Mouse (Mus musculus) embryonic fibroblast, embryonic 13.5 days (primary cell): ENCODE measurements around the gene Gm609. TPM values are rescaled to one million over a fixed set of nuclear protein-coding genes. Genes with fewer than 3 reads are reported as not detected.

Experiments
- H3K27ac ChIP-seq: 2 replicates; pipeline ENCODE4 v1.5.1; 2012; ENCODE audit warnings: low read length, control low read depth, inconsistent platforms; ENCODE audit not compliant: insufficient read depth
- H3K4me1 ChIP-seq: 2 replicates; pipeline ENCODE4 v1.6.1; 2011; ENCODE audit warnings: low read length; ENCODE audit not compliant: control insufficient read depth, insufficient read depth
- H3K4me3 ChIP-seq: 2 replicates; pipeline ENCODE4 v1.5.1; 2011; ENCODE audit warnings: mild to moderate bottlenecking, control low read depth, low read length; ENCODE audit not compliant: insufficient read depth
- CTCF ChIP-seq: IDR thresholded peaks from 2 replicates; pipeline ENCODE4 v1.5.1; 2011; ENCODE audit warnings: mild to moderate bottlenecking, control low read depth, low read length, moderate library complexity, borderline replicate concordance; ENCODE audit not compliant: insufficient read depth
- POLR2A ChIP-seq: IDR thresholded peaks from 2 replicates; pipeline ENCODE4 v1.6.1; 2011; ENCODE audit warnings: low read depth, mild to moderate bottlenecking, control low read depth, low read length, moderate library complexity
- polyA plus RNA-seq: library from polyadenylated mRNA; stranded (reverse); fragments of >200 nt; gene quantifications from 2 replicates; pipeline ENCODE4 v1.2.4, GENCODE M21; 2011; ENCODE audit warnings: low read depth; ENCODE audit not compliant: missing spikeins, insufficient read length

The Gm609 gene
- polyA plus RNA-seq, 1 experiment: not detected

DNA sequence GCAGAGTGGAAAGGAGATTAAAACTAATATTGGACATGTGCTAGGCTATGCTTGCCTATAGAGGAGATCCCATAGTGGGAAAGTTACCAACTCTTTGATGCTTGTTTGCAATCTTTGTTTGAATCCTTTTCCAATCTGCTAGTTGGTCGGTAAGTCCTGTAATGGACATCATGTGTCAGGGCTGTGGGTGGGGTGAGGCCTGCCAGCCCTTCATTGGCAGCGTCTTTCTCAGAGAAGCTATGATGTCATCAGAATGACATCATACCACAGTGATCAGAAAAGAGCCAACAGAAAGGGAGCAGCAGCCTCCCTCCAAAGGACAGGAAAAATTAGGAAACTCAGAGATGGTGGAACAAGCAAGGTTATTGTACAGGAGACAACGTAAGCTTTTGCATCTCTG is 93.4 kb downstream of the Gm609 start:
- H3K27ac ChIP-seq: no peak overlapping the region
- H3K4me3 ChIP-seq: no peak overlapping the region
- TF ChIP-seq CTCF (no peak), POLR2A (no peak)
- H3K4me1 ChIP-seq: no peaks in the 10 kb centered on the region

DNA sequence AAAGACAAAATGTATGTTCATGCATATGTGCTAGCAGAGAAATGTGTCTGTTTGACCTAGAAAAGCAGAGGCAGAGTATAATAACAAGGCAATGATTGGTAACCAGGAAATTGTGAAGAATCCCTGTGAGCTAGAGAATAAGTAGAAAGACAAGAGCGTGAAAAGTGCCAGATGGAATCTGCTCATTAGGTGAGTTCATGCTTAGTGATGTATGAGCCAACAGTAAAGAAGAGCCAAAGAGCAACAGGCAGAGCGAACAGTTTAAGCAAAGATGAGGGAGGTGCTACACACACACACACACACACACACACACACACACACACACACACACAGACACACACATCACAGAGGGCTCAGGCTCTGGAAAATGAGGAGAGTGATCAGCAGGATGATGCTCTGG is 95.3 kb downstream of the Gm609 start:
- H3K27ac ChIP-seq: no peak overlapping the region
- TF ChIP-seq CTCF (no peak), POLR2A (no peak)

DNA sequence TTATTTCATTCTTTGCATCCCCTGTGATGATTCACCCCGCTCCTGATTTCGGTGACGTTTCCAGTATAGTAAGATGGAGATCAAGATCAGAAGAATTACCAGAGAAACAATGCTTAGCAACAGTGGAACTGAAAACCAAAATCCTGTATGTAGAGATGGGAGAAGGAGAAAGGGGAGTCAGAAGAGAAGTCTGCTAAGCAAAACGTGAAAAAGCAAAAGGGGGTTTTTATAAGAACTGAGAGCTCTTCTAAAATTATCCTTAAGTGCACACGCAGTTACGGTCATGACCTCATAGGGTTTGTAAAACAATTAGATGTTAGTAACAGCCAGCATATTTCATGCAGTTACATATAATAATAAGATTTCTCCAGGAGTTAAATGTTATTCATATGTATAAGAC is 100.5 kb downstream of the Gm609 start:
- H3K4me3 ChIP-seq: no peak overlapping the region
- no peak overlapping the region for H3K27ac ChIP-seq
- TF ChIP-seq POLR2A (no peak), CTCF (no peak)
- no peaks in the 10 kb centered on the region for H3K4me1 ChIP-seq

More for the DNA sequence above, 95.3 kb downstream of the Gm609 start:
- Histone ChIP-seq H3K4me1 (no peaks in the 10 kb centered on the region), H3K4me3 (no peak overlapping the region)

DNA sequence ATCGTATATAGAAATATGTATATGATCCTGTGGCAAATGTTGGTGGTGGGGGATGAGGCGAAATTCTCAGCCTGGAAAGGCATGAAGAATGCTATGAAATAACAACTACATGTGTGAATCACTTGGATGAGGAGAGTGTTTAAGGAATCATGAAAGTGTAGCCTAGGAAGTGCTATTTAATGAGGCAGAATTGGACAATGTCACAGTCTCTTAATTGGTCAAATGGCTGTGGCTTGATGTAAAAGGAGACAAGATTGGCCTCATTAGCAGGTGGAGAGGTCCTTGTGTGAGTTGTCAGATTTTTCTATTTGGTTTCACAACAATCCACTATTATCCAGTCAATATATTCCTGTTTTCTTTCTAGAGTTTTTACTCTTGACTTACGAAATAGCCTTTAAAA is 101.1 kb downstream of the Gm609 start:
- no peak overlapping the region for H3K27ac ChIP-seq
- TF ChIP-seq POLR2A (no peak), CTCF (no peak)
- H3K4me1 ChIP-seq: no peaks in the 10 kb centered on the region
- H3K4me3 ChIP-seq: no peak overlapping the region

DNA sequence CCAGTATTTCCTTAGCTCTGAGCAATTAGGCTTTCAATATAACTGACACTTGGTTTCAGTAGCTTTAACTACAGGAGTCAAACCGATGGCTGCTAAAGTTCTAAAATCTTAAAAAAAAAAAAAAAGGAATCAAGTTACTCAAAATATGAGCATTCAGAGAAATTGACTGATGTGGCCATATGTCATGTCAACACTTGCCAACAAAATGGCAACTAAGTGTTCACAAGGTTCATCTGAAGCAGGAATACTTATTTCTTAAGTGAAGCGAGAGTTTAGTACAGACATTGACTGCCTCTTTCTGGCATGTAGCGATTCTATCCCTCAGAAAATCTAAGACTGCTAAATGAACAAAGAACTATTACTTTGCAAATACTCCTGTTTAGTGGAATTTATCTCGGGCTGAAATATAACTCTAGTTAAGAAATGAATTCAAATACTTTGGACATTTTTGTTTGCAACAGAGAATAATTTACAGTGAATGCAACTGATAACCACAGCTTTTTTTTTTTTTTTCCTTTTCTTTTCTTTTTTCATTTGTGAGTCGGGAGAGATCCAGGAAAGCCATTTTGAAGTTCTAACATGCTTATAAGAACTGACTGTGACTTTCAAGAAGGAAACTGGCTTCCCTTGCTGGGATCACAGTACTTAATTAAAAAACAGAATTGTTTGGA is 102.3 kb downstream of the Gm609 start:
- no peaks in the 10 kb centered on the region for H3K4me1 ChIP-seq
- no peak for TF ChIP-seq POLR2A
- no peak for TF ChIP-seq CTCF

DNA sequence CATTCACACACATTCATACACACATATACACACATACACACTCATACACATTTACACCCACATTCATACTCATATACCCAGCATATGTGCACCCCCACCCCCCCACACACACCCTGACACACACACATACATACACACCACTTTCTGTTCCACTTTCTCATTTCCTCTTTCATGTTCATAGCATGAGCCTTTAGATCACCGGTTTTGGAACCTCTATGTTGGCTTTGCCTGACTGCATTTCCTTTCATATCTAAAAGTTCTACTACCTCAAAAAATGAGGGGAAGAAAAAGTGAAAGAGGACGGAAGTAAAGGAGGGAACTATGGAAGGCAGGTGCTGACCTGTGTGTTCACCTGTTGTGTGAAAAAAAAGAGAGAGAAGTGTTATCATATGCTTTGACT is 102.9 kb downstream of the Gm609 start:
- H3K4me1 ChIP-seq: no peaks in the 10 kb centered on the region
- TF ChIP-seq CTCF: no peak
- H3K27ac ChIP-seq: no peak overlapping the region
- no peak overlapping the region for H3K4me3 ChIP-seq

More for the DNA sequence above, 102.3 kb downstream of the Gm609 start:
- Histone ChIP-seq H3K4me3 (no peak overlapping the region), H3K27ac (no peak overlapping the region)

DNA sequence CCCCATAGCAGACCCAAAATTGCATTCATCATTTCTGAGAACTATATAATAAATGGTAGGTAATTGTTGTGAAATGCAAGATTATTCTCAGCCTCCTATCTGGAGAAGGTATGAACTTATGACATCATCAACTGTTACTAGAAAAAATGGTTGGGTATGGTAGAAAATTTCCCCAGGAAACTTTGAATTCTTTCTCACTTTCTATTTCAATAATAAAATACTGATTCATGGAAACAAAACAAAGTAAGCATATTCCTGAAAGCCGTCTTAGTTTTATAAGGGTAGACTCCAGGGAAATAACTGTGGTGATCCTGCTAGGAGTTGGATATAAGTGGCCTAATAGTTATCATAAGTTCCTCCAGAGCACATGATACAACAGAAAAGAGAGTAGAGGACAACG is 103.7 kb downstream of the Gm609 start:
- Histone ChIP-seq H3K4me1 (no peaks in the 10 kb centered on the region), H3K27ac (no peak overlapping the region), H3K4me3 (no peak overlapping the region)
- no peak for TF ChIP-seq POLR2A

DNA sequence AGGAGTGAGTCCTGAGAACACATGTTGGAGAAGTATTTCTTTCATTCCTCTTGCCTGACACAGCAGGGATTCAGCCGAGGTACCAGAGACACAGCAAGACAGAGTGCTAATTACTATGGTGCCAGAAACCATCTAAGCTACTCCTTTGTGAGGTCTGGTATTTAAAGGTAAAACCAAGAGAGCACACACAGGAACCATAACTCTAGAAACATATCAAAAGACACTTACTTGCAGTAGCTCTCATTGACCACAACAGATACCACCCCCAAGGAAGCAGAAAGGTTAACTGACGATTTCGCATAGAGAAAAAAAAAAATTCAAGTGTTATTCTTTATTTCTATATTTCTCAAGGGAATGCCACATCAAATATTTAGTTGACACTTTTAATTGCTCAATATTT is 111.0 kb downstream of the Gm609 start:
- TF ChIP-seq CTCF (no peak), POLR2A (no peak)
- Histone ChIP-seq H3K27ac (no peak overlapping the region), H3K4me1 (no peaks in the 10 kb centered on the region), H3K4me3 (no peak overlapping the region)

DNA sequence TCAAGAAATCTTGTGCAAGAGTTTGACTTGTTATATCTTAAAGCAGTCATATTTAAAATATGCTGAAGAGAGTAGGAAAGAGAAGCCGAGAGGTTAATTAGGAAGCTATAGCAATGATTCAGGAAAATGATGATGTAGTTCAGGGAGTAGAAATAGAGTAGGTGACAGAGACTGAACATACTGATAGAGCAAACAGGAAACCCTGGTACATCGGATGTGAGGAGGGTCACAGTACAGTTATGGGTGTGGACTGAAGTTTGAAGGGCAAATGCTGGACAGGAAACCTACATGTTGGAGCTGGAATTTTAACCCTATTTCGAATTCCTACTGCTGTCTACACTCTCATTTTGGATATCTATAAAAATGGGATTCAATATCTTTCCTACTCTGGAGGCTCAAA is 113.8 kb downstream of the Gm609 start:
- Histone ChIP-seq H3K4me3 (no peak overlapping the region), H3K27ac (no peak overlapping the region), H3K4me1 (no peaks in the 10 kb centered on the region)
- TF ChIP-seq POLR2A: no peak
- no peak for TF ChIP-seq CTCF

DNA sequence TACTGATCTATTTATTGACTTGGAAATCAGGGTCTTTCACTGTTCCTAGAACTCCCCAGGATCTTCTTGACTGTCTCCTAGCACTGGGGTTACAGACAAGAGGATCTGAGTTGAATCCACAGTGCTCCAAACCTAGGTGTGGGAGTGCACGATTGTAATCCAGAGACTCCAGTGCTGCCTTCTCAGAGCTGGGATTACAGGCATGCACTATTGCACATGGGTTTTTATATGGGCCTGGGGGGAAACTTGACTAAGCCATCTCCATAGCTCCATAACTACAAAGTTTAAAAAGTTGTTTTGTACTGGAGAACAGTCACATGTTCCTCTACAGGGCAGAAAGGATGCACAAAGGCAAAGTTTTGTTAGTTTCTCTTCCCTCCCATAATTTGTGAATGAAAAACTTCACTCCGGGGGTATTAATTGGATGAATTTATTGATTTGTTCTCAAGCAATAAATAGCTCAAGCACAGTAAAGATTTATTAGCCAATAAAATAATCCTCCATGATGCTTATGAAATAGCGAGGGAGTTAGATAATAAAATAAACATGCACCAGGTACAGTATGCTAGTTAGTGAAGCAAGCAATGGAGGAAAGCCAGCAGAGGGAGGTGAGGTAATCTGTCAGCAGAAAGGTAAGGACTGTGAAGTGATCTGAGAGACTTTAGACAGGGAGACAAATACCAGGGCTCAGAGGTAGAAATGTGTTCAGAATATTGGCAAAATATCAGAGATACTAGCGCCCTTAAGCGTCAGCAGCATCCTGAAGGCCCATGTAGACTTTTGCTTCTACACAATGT is 114.4 kb downstream of the Gm609 start:
- no peak for TF ChIP-seq CTCF
- TF ChIP-seq POLR2A: no peak
- Histone ChIP-seq H3K27ac (no peak overlapping the region), H3K4me3 (no peak overlapping the region), H3K4me1 (no peaks in the 10 kb centered on the region)

DNA sequence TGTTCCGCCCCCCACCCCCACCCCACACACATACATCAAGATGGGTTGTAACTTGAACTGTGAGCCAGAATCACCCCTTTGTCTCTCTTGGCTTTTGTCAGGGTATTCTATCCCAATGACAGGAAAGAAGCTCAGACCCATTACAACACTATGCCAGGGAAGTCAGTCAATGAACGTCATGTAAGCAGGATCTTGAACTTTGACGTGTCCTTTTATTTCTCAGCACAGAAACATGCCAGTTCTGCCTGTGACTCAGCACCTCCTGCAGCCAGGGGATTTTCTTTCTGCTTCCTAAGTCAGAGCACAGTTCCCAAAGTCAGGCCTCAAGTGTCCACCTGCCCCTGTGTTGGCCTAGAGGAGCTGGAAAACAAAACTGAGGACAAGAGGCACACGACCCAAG is 115.4 kb downstream of the Gm609 start:
- TF ChIP-seq POLR2A: no peak
- no peak for TF ChIP-seq CTCF
- Histone ChIP-seq H3K4me3 (no peak overlapping the region), H3K27ac (no peak overlapping the region), H3K4me1 (no peaks in the 10 kb centered on the region)

DNA sequence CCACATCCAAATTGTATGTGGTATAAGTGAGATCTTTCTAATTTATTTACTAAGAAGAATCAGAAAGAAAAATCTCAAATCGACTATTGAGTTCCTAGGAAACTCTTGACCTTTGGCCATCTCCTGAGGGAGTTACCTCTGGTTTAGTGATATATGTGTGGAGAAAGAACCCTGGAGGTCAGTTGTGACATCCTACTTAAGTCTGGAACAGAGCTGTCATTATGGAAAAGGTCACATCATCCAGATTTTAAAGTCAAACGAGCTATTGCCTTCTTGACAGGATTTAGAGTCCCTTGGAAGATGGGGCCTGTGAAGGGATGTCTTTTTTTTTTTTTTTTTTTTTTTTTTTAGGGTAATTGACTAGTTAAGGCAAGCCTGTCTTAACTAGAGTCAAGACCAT is 116.0 kb downstream of the Gm609 start:
- H3K27ac ChIP-seq: no peak overlapping the region
- TF ChIP-seq POLR2A: no peak
- no peak for TF ChIP-seq CTCF
- H3K4me3 ChIP-seq: no peak overlapping the region

More for the DNA sequence above, 116.0 kb downstream of the Gm609 start:
- H3K4me1 ChIP-seq: no peaks in the 10 kb centered on the region
